Mouse (Mus musculus) cerebral cortex, adult 2 months (tissue): ENCODE measurements around the gene Faap24.

Experiments used
- WGBS: fragments of 180-500 bp; shearing (Covaris S2); methylation state at CpG from one replicate; pipeline ENCODE4 v1.1.7; 2018; 5-methylcytosine and 5-hydroxymethylcytosine counted together

Faap24 gene

DNA sequence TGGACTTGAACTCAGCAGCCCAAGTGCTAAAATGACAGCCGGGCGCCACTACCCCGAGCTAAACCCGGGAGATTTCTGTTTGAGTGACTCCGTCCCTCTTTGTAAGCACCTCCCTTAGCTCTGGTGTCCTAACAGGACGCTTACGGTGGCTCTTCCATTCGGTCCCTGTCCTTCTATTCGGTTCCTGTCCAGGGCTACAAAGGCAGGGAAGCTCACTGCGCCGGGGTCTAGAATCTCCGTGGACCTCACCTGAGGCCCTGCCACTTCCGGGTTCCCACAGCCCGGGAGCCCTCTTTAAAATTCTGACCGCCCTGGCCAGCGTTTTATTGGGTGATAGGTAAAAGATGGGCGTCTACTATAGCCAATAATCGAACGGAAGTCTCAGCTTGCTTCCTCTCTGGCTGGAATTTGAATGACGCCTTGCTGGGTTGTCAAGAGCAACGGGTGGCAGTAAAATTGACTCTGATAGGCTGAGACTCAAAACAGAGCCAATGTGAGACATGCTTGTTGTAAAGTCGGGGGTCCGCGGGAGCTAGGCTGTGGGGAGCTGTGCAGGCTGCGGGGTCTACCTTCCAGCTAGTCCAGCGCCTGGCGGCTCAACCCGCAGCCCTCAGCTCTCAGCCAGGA lies at the start of gene Faap24, which contains the start of gene Cep89:
Faap24 (minus strand) TSS at position 295 of the 627 bp plus-strand sequence.
Cep89 (plus strand) TSS at position 494 of the 627 bp plus-strand sequence.
- WGBS: under 1% methylated on average over 28 of the region's 28 CpGs

DNA sequence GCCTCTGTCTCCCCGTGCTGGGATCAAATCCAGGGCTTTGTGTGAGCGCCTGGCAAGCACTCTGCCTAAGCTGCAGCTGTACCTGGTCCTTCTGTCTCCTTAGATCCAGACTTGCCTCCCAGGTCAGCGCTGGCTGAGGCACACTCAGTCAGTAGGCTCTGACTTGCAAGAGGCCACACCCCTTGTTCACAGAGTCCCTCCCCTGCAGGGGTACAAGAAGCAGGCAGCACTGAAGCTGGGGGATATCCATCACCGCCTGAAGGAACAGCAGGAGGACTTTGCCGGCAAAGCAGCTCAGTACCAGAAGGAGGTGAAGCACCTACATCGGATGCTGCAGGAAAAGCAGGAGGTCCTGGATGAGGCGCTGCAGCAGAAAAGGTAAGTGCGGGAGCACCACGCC lies 38.6 kb upstream of the Faap24 start:
- 84% methylated on average over 9 of the region's 9 CpGs for WGBS

DNA sequence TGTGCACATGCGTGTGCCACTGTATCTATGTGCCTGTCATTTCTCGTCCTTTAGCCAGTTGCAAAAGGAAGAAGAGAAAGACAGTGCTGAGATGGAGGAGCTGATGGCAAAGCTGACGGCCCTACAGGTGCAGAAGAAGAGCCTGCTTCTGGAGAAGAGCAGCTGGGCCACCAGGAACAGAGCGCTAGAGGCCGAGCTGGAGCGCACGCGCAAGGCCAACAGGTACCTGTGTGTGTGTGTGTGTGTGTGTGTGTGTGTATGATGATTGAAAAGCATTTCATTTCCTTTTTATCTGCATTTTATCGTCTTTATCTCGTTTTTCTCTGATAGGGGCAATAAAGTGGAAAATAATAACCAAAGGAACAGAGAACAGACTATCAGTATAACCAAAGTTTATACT lies 31.5 kb upstream of the Faap24 start:
- WGBS: 94% methylated on average over 10 of the region's 10 CpGs

DNA sequence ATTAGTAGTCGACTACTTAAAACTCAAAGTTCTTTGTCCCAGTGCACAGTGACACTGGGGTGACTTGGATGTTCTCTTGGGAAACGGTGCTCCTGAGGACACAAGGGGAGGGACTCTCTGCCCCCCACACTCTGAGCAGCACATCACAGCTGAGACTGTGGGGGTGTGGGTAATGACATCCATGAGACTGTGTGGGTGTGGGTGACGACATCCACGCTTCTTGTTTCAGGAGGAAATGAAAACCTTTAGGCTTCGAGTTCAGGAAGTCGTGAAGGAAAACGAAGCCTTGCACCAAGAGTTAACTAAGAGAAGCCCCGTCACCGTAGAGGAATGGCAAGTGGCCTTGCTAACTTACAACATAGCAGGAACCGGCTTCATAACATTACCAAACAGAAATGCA lies 26.4 kb upstream of the Faap24 start:
- 83% methylated on average over 10 of the region's 10 CpGs for WGBS

DNA sequence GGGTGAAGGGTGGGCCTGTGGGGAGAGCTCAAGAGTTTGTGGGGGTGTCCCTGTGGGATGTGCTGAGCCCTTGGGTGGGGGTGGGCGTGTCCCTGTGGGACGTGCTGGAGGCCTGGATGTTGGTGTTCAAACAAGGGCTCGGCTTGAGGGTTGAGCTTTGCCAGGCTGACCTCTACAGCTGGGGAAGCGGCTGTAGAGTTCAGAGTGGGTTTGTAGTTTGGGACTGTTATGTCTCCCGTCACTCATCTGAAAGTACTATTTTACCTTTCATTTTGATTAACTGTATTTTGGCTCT lies 20.0 kb upstream of the Faap24 start:
- 88% methylated on average over 5 of the region's 5 CpGs for WGBS

DNA sequence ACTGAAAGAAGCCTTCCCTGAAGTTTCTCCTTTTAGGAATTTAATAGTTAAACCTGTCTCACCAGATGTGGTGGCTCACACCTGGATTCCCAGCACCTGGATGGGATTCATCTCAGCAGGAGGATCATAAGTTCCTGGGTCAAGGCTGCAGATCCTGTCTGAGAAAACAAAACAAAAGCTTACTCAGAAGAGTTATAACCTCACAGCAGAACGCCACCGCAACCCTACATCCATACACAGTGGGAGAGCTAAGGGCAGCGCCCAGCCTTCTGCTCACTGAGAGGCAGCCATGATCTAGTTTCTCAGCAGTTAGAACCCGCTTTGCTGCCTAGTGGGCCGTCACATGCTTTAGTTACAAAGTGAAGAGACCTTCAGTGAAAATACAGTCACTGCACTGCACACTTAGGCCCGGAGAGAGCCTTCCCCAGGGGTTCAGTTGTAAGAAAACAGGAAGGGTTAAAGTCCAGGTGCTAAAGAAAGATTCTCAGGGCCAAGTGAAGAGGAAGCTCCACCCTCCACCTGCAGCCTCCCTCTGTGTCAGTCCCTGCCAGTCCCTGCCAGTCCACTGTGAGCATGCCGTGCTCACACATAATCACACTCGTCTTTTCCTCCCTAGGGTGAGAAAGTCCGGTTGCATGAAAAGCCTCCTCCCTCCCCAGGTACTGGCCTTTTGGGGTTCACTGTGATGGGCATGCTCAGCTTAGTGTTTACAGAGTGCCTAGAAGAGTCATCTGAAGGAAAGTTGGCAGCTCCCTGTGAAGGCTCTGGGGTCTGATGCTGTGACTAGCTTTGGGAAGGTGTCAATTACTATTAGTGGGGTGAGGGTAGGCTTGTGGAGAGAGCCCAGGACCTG lies 19.4 kb upstream of the Faap24 start:
- WGBS: 89% methylated on average over 9 of the region's 9 CpGs

DNA sequence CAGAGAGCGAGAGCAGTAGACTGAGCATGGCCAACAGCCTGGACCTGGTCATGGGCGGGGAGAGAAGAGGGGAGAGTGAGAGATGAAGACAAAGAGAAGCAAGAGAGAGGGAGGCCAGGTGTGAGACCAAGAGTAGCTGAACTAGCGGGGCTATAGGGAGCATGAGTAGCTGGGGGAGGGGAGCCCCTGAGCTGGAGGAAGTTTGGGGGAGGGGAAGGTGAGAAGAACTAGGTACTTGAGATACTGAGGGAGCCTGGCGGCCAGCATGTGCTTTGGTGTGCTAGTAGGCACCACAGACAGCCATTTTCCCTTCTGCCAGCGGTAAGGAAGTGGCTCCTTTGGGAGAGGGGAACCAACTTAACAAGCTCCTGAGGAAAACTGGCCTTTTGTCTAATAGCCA lies 18.6 kb upstream of the Faap24 start:
- WGBS: 94% methylated on average over 5 of the region's 5 CpGs

DNA sequence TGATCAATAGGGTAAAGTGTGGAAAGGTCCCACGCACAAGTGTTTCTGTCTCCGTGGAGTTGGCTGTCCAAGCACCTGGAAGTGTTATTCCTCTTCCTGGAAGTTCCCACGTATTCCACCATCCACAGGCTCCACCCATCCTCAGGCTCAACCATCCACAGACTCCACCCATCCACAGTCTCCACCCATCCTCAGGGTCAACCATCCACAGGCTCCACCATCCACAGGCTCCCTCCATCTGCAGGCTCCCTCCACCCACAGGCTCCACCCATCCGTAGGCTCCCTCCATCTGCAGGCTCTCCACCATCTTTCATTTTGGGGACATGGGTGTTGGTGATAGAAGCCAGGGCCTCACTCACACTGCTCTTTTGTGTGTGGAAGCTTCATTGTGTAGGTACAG lies 4.5 kb upstream of the Faap24 start:
- 82% methylated on average over 4 of the region's 4 CpGs for WGBS

DNA sequence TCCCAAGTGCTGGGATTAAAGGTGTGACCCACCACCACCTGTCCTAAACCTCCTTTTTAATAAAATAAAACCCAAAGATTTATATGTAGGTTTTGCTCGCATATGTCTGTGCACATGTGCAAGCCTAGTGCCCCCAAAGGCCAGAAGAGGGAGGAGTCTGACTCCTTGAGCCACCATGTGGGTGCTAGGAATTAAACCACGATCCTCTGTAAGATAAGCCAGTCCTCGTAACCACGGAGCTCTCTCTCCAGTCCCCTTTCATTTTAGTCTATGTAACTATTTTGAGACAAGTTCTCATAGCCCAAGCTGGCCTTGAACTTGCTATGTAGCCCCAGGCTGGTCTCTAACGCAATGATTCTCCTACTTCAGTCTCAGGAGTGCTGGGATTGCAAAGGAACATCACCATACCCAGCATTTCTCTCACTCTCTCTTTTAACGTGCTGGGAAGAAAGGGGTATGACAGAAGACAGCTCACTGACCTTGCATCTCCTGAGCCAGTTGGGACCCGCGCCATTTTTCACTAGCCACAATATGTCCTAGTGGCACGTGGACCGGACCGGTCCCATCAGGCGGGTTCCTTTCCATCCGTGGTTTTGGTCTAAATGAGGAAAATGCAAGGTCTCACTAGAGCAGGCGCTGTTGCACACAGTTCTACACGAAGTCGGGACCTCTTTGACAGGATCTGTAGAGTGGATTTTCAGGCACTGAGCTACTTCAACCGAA lies 741 bp downstream of the Faap24 start:
- WGBS: 12% methylated on average over 17 of the region's 17 CpGs

DNA sequence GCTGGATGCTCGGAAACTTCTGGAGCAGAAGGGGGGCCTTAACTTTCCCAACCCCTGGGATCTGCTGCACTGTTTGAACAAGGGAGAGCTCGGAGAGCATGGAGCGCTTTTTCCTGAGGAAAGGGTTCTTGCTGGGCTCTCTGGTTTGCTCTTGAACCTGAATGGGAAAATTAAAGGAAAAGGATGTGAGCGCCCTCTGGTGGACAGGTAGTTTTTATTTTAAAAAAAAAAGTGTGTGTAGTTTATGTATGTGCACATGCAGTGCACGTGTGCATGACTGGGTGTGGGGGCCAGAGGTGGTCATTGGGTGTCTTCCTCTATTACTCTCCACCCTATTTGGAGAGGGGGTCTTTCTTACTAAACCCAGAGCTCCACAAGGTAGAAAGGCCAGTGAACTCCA lies 3.7 kb downstream of the Faap24 start:
- WGBS: 66% methylated on average over 5 of the region's 5 CpGs

DNA sequence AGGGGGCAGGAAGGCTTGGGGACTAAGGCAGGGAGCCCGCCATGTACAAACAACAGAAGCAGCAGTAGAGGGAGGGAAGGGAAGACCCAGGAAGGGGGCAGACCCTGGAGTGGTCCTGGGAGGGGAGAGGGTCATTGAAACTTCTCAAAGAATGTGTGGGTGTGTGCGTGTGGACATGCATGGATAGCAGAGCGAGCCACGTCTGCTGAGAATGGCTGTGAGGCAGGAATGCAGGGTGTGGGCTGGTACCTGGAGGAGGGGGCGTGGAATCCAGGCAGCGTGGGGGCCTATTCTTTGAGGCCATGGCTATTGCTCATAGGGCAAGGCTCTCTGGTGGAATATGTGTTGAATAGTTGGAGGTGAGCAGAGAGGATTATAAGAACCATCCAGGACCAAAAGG lies 7.9 kb downstream of the Faap24 start:
- 74% methylated on average over 6 of the region's 6 CpGs for WGBS

DNA sequence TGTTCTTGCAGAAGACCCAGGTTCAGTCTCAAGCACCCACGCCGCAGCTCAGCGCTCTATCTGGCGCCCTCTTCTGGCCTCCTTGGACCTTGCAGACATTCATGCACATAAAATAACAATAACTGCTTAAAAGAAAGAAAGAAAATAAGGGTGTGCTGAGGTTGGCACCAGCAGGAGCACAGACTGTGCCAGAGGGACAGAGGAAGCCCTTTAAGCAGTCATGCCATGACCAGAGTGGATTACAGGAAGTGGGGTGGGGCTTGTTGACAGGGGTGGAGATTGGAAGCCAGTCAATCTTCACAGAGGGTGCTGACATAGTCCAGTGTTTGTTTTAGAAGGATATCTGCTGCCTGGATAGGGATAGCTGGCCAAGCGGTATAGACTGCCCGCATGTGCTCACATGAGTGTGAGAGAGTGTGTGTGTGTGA lies 10.1 kb downstream of the Faap24 start:
- WGBS: 57% methylated on average over 6 of the region's 6 CpGs

DNA sequence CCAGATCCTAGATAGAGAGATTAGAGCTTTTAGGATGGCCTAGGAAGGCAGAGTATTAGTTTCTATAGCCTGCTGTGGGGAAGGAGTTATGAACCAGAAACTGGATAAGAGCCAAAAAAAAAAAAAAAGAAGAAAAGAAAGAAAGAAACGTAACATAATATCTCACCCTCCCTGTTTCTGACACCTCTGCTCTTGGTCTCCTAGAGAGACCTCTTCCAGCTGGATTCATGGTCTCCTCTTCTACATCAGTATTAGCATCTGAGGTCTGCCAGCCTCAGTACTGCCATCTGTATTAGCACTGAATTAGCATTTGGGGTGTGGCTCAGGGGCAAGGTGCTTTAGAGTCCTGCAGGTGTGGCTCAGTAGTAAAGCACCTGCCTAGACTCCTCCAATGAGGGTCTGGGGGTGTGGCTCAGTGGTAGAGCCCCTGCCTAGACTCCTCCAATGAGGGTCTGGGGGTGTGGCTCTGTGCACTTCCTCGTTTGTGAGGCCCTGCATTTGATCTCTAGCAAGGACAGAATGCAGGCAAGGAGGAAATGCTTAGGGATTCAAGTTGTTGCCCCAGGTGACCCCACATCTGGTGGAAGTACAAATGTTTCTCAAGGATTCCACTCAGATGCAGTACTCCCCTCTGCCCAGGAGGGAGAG lies 13.8 kb downstream of the Faap24 start:
- WGBS: 55% methylated on average over 2 of the region's 2 CpGs

DNA sequence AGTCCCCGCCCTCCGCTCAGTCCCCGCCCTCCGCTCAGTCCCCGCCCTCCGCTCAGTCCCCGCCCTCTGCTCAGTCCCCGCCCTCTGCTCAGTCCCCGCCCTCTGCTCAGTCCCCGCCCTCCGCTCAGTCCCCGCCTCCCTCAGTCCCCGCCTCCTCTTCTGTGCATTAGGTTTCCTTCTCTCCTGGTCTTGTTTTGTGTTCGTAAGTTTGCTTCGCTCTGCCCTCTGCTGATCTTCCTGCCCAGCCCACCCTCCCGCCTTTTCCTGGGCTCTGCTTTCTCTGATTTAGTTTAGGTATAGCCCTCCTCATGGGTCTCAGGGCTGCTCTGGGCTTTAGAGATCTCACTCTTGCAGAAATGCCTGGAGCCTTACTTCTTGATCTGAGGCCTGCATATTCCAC lies 14.8 kb downstream of the Faap24 start:
- WGBS: 68% methylated on average over 10 of the region's 16 CpGs

DNA sequence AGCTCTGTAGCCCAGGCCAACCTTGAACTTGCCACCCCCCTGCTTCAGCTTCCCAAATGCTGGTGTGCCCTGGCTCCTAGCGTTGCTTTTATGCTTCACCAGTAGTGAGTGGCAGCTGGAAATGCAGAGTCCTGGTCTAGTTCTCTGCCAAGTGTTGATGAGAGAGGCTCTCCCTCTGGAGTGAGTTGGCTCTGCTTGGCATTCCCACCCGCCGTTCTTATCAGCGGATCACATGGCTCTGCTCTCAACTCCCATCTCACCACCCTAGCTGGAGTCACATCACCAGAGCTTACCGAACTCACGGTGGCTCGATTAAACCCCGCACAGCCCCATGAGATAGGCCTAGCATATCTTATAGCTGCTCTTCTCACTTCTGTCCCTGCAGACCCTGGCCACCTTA lies 16.3 kb downstream of the Faap24 start:
- WGBS: 84% methylated on average over 8 of the region's 8 CpGs

DNA sequence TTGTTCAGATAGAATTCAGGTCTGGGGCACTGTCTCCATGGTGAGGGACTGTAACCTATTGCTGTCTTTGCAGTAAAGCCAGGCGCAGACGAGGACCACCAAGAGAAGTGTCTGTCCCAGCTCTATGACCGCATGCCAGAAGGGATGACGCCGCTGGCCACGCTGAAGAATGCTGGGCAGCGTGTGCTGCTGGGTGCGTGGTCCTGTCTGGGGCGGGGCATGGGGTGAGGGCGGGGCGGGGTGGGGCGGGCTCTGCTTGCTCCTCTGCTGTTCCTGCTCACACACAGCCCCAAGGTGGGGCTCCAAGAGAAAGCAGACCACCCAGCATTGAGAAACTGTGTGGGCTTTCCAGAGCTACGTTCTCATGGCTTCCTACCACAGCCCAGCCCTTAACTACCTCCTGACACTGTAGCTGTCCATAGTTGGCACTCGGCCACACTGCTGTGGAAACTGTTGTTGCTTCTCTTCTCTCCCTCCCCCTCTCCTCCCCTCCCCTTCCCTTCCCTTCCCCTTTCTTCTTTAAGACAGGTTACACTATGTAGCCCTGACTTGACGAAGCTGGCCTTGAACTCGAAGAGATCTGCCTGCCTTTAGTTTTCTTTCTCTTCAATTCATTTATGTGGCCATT lies 17.0 kb downstream of the Faap24 start:
- WGBS: 65% methylated on average over 16 of the region's 16 CpGs

DNA sequence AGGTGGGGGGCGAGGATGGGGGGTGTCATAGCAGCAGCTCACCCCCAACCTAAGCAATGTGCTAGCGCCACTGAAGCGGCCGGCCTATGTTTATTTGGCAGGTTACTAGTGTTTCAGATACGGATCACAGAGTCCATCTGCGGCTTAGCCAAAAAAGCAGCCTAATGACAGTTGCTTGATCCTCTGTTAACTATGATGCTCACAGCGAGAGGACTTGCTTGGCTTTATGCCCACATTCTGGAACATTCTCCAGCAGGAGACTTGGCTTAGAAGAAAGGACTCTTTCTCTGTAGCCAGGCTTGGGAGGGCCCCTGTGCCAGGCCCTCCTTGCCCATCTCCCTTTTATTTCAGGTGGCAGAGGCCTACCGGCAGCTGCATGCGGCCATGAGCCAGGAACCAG lies 20.0 kb downstream of the Faap24 start:
- 79% methylated on average over 9 of the region's 9 CpGs for WGBS

DNA sequence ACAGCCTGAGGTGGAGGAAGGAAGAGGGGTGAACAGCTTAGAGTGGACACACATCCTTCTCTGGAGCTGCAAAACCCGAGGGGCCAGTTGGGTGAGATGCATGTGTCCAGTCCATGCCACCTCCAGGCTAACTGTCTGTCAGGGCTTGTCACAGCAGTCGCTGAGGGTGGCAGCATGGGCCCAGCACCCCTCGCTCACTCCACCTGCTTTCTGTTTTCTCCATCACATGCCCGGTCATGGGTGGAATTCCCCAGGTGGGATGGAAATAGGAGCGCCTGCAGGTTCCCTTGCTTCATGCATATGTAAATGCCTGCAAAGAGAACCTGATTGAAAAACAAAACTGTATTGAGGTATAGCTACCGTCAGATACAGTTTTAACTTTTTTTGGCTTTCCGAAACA lies 22.4 kb downstream of the Faap24 start:
- 92% methylated on average over 7 of the region's 7 CpGs for WGBS

DNA sequence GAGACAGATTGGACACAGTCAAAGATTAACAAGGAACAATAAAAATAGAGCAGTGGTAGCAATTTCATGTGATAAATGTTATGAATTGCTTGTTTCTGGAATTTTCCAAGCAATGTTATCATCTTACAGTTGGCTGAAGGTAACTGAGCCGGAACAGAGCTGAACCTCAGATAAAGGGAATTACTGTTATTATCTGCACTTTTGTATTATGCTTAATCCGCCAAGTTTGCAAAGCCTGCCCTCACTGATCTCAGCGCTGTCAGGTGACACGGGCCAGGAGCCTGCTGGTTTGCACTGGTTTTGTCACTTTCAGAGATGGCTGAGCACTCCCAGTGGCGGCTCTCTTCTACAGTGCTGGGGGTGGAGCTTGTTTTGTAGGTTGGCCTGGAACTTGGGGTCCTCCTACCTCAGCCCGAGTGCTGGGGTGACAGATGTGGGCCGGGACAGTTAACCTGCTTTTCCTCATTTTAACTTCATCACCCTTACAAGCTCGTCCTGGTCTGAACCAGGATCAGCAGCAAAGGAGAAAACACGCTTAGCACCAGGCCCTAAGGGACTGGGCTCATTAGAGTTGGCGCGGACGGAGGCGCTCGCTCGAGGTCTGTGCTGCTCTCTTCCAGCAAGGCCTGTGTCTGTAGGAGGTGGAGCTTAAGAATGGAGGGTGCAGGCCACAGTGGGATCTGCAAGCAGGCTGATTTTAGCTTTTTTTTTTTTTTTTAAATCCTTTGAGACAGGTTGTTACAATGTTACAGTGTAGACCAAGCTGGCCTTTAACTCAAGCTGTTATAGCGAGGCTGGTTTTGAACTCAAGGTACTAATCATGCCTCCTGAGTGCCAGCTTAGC lies 23.3 kb downstream of the Faap24 start:
- WGBS: 81% methylated on average over 16 of the region's 16 CpGs

DNA sequence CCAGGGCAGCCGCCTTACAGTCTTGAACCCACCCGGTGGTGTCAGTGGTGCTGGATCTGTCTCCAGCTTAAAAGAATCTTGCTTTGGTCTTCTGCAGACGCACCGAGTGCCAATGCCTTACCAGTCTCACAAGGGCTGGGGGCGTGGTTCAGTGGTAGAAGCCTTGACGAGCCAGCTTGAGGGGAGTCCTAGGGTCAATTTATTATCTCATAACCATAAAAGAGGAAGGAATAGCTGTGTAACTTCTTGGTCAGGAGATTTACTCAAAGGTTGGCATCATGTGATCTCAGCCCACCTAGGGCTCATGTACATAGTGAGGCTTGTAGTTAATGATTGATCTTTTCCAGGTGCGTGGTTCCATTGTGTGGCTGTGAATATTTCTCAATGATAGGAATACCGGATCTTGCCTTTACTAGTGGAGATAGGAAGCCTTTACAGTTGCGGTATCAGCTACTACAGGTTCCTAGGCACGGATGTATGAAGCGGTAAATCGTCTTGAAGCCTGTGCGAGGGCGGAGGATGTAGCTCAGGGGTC lies 24.1 kb downstream of the Faap24 start:
- 97% methylated on average over 14 of the region's 14 CpGs for WGBS

DNA sequence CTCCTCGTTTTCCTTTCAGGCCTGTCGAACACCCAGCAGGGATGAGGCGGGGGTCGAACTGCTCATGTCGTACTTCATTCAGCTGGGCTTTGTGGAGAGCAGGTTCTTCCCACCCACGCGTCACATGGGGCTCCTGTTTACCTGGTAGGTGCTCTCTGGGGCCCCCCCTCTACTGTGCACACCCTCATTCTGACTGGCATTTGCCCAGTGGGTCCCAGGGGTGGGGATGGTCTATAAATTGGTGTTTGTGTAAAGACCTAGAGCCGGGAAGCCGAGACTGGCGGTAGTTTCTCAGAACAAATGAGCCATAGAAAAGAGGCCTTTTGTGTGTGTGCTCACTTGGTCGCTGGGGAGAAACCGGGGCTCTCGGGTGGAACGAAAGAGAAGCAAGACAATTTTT lies 25.5 kb downstream of the Faap24 start:
- 54% methylated on average over 14 of the region's 14 CpGs for WGBS
